Mouse (Mus musculus) midbrain, embryonic 14.5 days (tissue): ENCODE results near the gene Gm21887. TPM values are rescaled to one million over a fixed set of nuclear protein-coding genes. Genes with fewer than 3 reads are reported as not detected.
"Not testable (repeated sequence)": the region's sequence is repeated elsewhere in the genome, so short reads cannot be mapped to it uniquely, and the experiment has no call there.

Experiments used
- ATAC-seq: fragments of 200-750 bp; cut with Nextera tagmentation; 2 replicates; pipeline ENCODE4 v1.8.0; 2017; ENCODE audit warnings: moderate number of reproducible peaks, moderate library complexity; ENCODE audit not compliant: low FRiP score, low TSS enrichment
- DNase-seq: peaks from one replicate; pipeline ENCODE4 v3.0.0-alpha.2; 2015
- H3K27ac ChIP-seq: fragments of 300-500 bp; sonication (generic); replicated peaks from 2 replicates; pipeline ENCODE4 v1.5.1; 2014; ENCODE audit warnings: mild to moderate bottlenecking, low read depth, low read length, moderate library complexity
- H3K27me3 ChIP-seq: fragments of 300-500 bp; sonication (generic); 2 replicates; pipeline ENCODE4 v1.6.1; 2014; ENCODE audit warnings: low read length, control low read depth, mixed read lengths; ENCODE audit not compliant: control insufficient read depth, insufficient read depth
- H3K36me3 ChIP-seq: fragments of 300-500 bp; sonication (generic); 2 replicates; pipeline ENCODE4 v1.6.1; 2014; ENCODE audit warnings: low read length, control low read depth; ENCODE audit not compliant: control insufficient read depth, insufficient read depth
- H3K4me1 ChIP-seq: fragments of 300-500 bp; sonication (generic); 2 replicates; pipeline ENCODE4 v1.6.1; 2014; ENCODE audit warnings: mild to moderate bottlenecking, antibody characterized with exemption, low read length, control low read depth; ENCODE audit not compliant: control insufficient read depth, insufficient read depth
- H3K4me2 ChIP-seq: fragments of 300-500 bp; sonication (generic); 2 replicates; pipeline ENCODE4 v1.6.1; 2014; ENCODE audit warnings: mild to moderate bottlenecking, low read length, moderate library complexity
- H3K4me3 ChIP-seq: fragments of 300-500 bp; sonication (generic); replicated peaks from 2 replicates; pipeline ENCODE4 v1.5.1; 2014; ENCODE audit warnings: low read depth, low read length
- H3K9ac ChIP-seq: fragments of 300-500 bp; sonication (generic); replicated peaks from 2 replicates; pipeline ENCODE4 v1.6.1; 2014; ENCODE audit warnings: mild to moderate bottlenecking, low read length, moderate library complexity
- H3K9me3 ChIP-seq: fragments of 300-500 bp; sonication (generic); 2 replicates; pipeline ENCODE4 v1.6.1; 2016; ENCODE audit warnings: low read length, control low read depth, mixed read lengths; ENCODE audit not compliant: control insufficient read depth
- WGBS: fragments of 180-500 bp; shearing (Covaris S2); extraction: QIAGEN DNeasy Blood & Tissue Kit; methylation state at CpG from one replicate; pipeline ENCODE4 v1.1.7; 2014; 5-methylcytosine and 5-hydroxymethylcytosine counted together
- polyA plus RNA-seq: library from polyadenylated mRNA; unstranded; fragments of >200 nt; fragmentation: Nextera tagmentation; extraction: Ambion mirVana; gene quantifications from 2 replicates; pipeline ENCODE4 v1.2.1, GENCODE M21; 2014

The Gm21887 gene
- polyA plus RNA-seq, 1 experiment from 2014 or later: 126 TPM

DNA sequence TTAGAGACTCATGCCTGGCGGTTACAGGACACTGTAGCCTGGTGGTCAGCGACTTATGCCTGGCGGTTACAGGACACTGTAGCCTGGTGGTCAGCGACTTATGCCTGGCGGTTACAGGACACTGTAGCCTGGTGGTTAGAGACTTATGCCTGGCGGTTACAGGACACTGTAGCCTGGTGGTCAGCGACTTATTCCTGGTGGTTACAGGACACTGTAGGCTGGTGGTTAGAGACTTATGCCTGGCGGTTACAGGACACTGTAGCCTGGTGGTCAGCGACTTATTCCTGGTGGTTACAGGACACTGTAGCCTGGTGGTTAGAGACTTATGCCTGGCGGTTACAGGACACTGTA is 2.0 kb downstream of the Gm21887 start:
- not testable (repeated sequence) for H3K4me2 ChIP-seq, H3K9ac ChIP-seq, H3K27ac ChIP-seq, H3K27me3 ChIP-seq, H3K4me1 ChIP-seq, DNase-seq, H3K4me3 ChIP-seq, ATAC-seq
- 90% methylated on average over 8 of the region's 10 CpGs for WGBS
- Histone ChIP-seq H3K36me3 (peaks cover 19% of the 10 kb centered on the region), H3K9me3 (peaks cover 33% of the 10 kb centered on the region)

DNA sequence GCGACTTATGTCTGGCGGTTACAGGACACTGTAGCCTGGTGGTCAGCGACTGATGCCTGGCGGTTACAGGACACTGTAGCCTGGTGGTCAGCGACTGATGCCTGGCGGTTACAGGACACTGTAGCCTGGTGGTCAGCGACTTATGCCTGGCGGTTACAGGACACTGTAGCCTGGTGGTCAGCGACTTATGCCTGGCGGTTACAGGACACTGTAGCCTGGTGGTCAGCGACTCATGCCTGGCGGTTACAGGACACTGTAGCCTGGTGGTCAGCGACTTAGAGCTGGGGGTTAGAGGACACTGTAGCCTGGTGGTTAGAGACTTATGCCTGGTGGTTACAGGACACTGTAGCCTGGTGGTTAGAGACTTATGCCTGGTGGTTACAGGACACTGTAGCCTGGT is 4.0 kb downstream of the Gm21887 start:
- not testable (repeated sequence) for H3K27ac ChIP-seq, ATAC-seq, H3K4me1 ChIP-seq, H3K4me2 ChIP-seq, H3K27me3 ChIP-seq, H3K4me3 ChIP-seq, H3K9ac ChIP-seq, DNase-seq
- Histone ChIP-seq H3K9me3 (peaks cover 27% of the 10 kb centered on the region), H3K36me3 (peaks cover 29% of the 10 kb centered on the region)
- 81% methylated on average over 13 of the region's 13 CpGs for WGBS

DNA sequence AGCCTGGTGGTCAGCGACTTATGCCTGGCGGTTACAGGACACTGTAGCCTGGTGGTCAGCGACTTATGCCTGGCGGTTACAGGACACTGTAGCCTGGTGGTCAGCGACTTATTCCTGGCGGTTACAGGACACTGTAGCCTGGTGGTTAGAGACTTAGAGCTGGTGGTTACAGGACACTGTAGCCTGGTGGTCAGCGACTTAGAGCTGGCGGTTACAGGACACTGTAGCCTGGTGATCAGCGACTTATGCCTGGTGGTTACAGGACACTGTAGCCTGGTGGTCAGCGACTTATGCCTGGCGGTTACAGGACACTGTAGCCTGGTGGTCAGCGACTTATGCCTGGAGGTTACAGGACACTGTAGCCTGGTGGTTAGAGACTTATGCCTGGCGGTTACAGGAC is 4.6 kb downstream of the Gm21887 start:
- H3K27me3 ChIP-seq, ATAC-seq, H3K4me3 ChIP-seq, DNase-seq, H3K4me2 ChIP-seq, H3K9ac ChIP-seq, H3K4me1 ChIP-seq, H3K27ac ChIP-seq: not testable (repeated sequence)
- 95% methylated on average over 13 of the region's 13 CpGs for WGBS
- peaks cover 27% of the 10 kb centered on the region for H3K9me3 ChIP-seq
- H3K36me3 ChIP-seq: peaks cover 36% of the 10 kb centered on the region

DNA sequence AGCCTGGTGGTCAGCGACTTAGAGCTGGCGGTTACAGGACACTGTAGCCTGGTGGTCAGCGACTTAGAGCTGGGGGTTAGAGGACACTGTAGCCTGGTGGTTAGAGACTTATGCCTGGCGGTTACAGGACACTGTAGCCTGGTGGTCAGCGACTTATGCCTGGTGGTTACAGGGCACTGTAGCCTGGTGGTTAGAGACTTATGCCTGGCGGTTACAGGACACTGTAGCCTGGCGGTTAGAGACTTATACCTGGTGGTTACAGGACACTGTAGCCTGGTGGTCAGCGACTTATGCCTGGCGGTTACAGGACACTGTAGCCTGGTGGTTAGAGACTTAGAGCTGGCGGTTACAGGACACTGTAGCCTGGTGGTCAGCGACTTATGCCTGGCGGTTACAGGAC is 6.4 kb downstream of the Gm21887 start:
- DNase-seq, H3K27ac ChIP-seq, H3K4me2 ChIP-seq, H3K9ac ChIP-seq, H3K4me1 ChIP-seq, ATAC-seq, H3K4me3 ChIP-seq, H3K27me3 ChIP-seq: not testable (repeated sequence)
- Histone ChIP-seq H3K36me3 (peaks cover 46% of the 10 kb centered on the region), H3K9me3 (peaks cover 22% of the 10 kb centered on the region)
- 94% methylated on average over 12 of the region's 12 CpGs for WGBS

DNA sequence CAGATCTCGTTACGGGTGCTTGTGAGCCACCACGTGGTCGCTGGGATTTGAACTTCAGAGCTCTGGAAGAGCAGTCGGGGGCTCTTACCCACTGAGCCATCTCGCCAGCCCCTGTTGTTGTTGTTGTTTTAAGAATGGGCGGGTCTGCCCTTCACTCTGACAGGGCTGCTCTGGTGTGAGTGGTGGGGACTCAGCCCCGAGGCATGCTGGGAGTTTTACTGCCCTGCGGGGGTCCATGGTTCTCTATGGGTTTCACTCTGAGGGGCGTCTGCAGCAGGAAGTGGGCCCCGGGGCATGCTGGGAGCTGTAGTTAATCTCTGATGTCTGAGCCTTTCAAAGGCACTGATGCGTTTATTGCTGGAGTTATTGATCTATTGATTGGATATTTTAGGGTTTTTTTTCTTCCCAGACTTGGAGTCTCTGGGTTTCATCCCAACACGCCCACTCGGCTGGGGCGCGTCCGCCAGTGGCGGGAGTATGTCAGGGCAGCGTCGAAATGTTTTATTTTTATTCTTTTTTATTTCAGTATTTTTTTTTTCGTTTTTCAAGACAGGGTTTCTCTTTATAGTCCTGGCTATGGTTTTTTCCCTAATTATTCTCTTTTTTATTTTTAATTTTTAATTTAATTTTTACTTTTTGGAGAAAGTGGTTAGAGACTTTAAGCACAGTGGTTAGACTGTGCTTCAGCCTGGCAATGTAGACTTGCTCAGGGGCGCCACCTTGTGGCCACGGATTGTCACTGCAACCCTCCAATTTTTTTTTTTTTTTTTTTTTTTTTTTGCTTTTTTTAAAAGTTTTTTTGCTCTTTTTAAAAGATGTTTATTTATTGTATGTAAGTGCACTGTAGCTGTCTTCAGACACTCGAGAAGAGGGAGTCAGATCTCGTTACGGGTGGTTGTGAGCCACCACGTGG is 8.1 kb downstream of the Gm21887 start:
- H3K36me3 ChIP-seq: peaks cover 48% of the 10 kb centered on the region
- 32% methylated on average over 27 of the region's 27 CpGs for WGBS
- H3K9me3 ChIP-seq: peaks cover 18% of the 10 kb centered on the region
- H3K27me3 ChIP-seq, H3K9ac ChIP-seq, H3K4me1 ChIP-seq: not testable (repeated sequence)
- peak overlapping the region; percentile 12 for H3K4me3 ChIP-seq
- H3K4me2 ChIP-seq: peak overlapping the region; percentile 26
- peak; percentile 87 for ATAC-seq
- H3K27ac ChIP-seq: peak overlapping the region; percentile 43; the same call in 1 of the 2 replicates
- DNase-seq: peak; percentile 84

DNA sequence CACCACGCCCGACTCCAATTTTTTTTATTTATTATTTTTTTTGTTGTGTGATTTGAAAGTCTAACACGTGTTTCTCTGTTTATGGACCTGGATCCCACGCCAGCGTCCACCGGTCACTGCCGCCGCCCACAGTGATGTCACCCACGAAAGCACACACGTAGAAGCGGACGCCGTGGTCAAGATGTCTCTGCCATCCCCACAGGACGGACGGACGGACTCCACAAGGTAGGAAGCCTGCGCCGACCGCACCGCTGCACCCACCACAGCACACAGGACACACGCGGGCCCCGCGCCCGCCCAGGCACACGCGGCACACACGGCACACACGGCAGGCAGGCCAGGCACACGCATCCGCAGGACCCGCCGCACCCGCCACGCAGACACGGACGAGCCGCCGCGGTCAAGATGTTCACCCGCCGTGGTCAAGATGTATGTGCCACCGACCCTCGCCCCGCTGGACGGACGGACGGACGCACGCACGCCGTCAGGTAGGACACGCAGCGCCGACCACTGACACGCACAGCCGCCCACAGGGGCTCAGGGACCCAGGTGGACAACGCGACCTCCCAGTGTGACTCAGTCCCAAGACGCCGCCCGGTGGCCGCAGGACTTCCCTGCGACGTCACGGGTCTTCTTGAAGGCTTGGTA is 9.2 kb downstream of the Gm21887 start:
- 87% methylated on average over 66 of the region's 66 CpGs for WGBS
- Histone ChIP-seq H3K9me3 (peaks cover 18% of the 10 kb centered on the region), H3K36me3 (peaks cover 45% of the 10 kb centered on the region)
- DNase-seq (peak; percentile 47), ATAC-seq (peak; percentile 77)
- not testable (repeated sequence) for H3K4me1 ChIP-seq, H3K4me3 ChIP-seq, H3K27me3 ChIP-seq, H3K4me2 ChIP-seq, H3K27ac ChIP-seq, H3K9ac ChIP-seq

DNA sequence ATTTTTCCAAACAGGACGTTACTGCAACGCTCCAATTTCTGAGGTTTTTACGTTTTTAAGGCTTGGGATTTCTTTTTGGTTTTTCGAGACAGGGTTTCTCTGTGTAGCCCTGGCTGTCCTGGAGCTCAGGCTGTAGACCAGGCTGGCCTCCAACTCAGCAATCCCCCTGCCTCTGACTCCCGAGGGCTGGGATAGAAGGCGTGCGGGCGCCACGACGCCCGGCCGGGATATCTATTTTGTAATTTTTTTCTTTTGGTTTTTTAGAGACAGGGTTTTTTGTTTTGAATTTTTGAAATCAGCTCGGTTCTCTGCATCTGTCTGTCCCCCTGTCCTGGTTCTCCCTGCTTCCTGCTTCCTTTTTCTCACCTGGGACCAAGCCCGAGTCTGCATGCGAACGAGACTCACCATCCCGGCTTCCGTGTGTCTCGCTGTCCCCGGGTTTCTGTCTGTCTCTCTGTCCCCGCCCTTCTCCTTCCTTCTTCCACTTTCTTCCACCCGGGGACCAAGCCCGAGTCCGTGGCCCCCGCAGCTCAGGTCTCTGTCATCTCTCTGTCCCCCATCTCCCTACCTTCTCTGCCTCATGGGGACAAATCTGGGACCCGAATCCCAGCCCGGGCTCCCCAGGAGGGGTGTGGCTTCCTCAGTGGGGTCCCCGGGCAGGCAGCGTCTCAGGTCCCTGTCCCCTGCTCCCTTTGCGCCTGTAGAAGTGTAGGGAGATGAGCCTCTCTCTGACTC is 9.9 kb downstream of the Gm21887 start:
- not testable (repeated sequence) for H3K4me2 ChIP-seq, H3K4me3 ChIP-seq, H3K9ac ChIP-seq, H3K27me3 ChIP-seq, H3K4me1 ChIP-seq
- 76% methylated on average over 30 of the region's 30 CpGs for WGBS
- peak; percentile 31 for DNase-seq
- Histone ChIP-seq H3K9me3 (peaks cover 18% of the 10 kb centered on the region), H3K36me3 (peaks cover 41% of the 10 kb centered on the region), H3K27ac (peak overlapping the region; percentile 42)
- peak; percentile 53 for ATAC-seq

DNA sequence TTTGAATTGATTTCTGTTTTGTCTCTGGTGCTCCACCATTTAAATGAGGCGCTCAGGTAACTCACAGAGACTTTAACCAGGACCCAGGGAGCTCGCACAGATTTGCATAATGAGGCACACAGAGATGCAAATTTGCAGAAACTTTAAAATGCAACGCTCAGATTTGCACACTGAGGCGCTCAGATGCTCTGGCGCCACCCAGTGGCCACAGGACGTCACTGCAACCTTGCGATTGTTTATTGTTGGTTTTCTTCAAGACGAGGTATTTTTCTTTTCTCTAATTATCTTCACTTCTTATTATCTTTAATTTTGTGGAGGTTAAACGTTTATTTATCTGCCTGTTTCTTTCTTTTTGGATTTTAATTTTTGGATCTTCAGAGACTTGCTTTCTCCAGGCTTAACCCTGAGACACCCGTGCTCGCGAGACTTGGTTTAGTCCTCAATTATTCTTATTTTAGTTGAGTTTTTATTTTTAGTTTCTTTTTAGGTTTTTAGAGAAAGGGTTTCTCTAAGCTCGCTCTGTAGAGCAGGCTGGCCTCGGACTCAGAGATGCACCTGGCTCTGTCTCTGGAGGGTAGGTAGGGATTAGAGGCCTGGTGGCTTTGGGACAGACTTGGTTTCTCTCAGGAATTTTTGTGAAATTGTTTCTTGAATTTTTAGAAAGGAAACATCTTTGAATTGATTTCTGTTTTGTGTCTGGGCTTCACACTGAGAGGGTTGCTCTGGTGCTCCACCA is 10.7 kb downstream of the Gm21887 start:
- DNase-seq: peak; percentile 76
- not testable (repeated sequence) for H3K4me3 ChIP-seq, H3K27me3 ChIP-seq, H3K9ac ChIP-seq, H3K4me1 ChIP-seq, H3K4me2 ChIP-seq
- WGBS: 47% methylated on average over 14 of the region's 14 CpGs
- peak; percentile 32 for ATAC-seq
- H3K36me3 ChIP-seq: peaks cover 41% of the 10 kb centered on the region
- H3K27ac ChIP-seq: peak overlapping the region; percentile 42
- peaks cover 18% of the 10 kb centered on the region for H3K9me3 ChIP-seq
